Mouse (Mus musculus): ENCODE results near the gene Slc24a4. TPM values are rescaled to one million over a fixed set of nuclear protein-coding genes. Genes with fewer than 3 reads are reported as not detected.

Slc24a4 gene
- total and polyA plus RNA-seq, 3 experiments: 0.50 to 1.3 (median 0.98) TPM

DNA sequence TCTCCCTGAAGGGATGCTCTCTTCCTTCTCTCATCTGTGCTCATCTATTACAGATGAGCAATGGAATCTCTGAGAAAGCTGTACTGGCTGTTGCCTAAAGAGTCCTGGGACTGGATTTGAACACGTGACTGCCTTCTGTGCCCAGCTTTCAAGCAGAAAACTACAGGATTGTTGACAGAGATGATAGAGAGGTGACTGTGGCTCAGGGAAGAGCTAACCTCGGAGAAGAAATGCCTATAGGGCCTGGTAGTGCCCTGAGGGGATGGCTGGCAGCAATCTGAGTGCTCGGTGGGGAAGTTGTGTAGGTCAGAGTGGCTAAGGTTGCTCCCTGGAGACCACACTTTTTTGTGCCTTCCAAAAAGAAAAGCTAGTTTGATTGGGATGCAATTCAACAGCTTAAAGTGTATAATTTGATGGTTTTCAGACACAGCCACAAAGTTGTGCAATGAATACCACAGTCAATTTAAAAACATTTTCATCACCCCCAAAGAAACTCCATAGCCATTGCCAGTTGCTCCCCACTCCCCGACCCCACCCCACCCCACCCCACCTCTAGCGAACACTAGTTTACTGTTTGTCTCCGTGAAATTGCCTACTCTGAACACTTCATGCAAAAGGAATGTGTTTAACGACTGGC lies 152.5 kb downstream of the Slc24a4 start:
- whole genome bisulfite sequencing: 70% methylated on average over 7 of the region's 7 CpGs
- Histone ChIP-seq H3K4me1 (ENCODE audit: control insufficient read depth, insufficient read depth, low read length) (peaks cover 3% of the 10 kb centered on the region; the same call in 1 of the 2 replicates), H3K27ac (no peak overlapping the region), H3K27me3 (ENCODE audit: control insufficient read depth, insufficient read depth, low read length) (no peaks in the 10 kb centered on the region), H3K36me3 (ENCODE audit: control insufficient read depth, insufficient read depth, low read length) (no peaks in the 10 kb centered on the region), H3K9ac (ENCODE audit: low read depth, low read length) (no peak overlapping the region), H3K4me3 (no peak overlapping the region), H3K79me2 (replicated peaks; ENCODE audit: control insufficient read depth, insufficient read depth, low read length) (no peaks in the 10 kb centered on the region)
- no peak for TF ChIP-seq POLR2A (IDR thresholded peaks at IDR 0.05; ENCODE audit: insufficient read depth, low read depth, low read length)
- no peak for DNase-seq
- intact Hi-C loops (cut with DNase I): loop anchor here (2.0 kb wide), 1 partner anchor 16 kb away; no protein-coding TSS in a partner anchor

DNA sequence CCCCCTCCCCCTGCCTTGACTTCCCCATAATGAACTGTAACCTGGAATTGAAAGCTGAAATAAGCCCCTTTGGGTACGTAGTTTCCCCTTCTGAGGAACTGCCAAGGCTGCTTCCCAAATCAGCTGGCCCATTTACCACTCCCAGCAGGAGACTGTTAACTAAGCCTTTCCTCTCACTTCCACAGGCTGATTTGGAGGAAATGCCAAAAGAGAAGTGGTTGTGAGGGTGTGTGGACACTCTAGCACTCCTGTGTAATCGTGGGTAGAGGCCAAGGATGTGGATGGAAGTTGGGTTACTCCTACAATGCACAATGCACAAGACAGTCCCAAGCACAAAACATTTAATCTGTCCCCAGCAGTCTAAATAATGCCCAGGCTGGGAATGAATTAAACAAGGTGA lies 153.6 kb downstream of the Slc24a4 start:
- peak overlapping the region; percentile 96 for H3K27ac ChIP-seq
- no peak overlapping the region for H3K9ac ChIP-seq (ENCODE audit: low read depth, low read length)
- 51% methylated on average over 2 of the region's 2 CpGs for WGBS

DNA sequence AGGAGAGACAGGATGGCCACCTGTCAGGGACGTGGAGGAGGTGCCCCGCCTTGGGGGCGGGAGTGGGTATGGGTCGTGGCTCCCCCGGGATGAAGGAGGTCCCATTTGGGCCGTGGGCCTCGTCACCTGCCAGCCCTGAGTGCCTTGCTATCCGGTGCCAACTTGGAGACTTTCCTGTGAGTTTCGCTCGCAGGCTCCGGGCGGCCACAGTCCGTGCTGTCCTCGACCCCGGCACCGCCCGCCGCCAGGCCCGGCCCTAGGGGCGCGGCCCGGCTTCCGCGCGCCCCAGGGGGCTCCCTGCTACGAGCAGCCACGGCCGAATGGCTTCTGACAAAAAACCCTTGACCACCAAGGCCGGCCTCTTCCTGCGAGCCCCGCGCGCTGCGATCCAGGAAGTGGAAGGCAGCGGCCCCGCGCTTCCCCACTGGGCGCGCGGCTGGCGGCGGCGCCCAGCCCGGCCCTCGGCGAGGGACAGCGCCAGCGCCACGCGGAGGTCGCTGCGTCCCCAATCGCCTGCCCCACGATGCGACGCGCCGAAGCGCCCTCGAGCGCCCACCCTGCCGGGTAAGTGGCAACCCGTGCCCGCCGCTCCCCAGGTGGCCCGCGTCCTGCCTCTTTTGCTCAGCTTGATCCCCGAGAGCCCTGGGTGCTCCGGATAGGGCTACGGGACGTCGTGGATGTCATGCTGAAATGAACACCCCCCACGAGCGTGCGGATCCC lies 154.4 kb downstream of the Slc24a4 start, which contains the start of gene Rin3:
Gene Rin3, plus strand, starts transcription at position 286 of the 720 bp plus-strand sequence.
- peaks cover 2% of the 10 kb centered on the region for H3K36me3 ChIP-seq (ENCODE audit: control insufficient read depth, insufficient read depth, low read length)
- WGBS: 2% methylated on average over 75 of the region's 75 CpGs
- H3K9ac ChIP-seq (ENCODE audit: low read depth, low read length): peak within 1 kb of the TSS; percentile 95
- DNase-seq: peak; percentile 84 to 87
- H3K4me3 ChIP-seq: peak within 1 kb of the TSS; percentile 69
- H3K79me2 ChIP-seq (replicated peaks; ENCODE audit: control insufficient read depth, insufficient read depth, low read length): no peaks in the 10 kb centered on the region
- H3K27ac ChIP-seq: peak within 1 kb of the TSS; percentile 96
- H3K4me1 ChIP-seq (ENCODE audit: control insufficient read depth, insufficient read depth, low read length): peaks cover 10% of the 10 kb centered on the region
- TF ChIP-seq CTCF (IDR thresholded peaks at IDR 0.05) (peak; percentile 49), EP300 (IDR thresholded peaks at IDR 0.05; ENCODE audit: insufficient read depth, low read depth, low read length) (no peak)
- H3K27me3 ChIP-seq (ENCODE audit: control insufficient read depth, insufficient read depth, low read length): no peaks in the 10 kb centered on the region
- intact Hi-C loops (cut with DNase I): loop anchor here (2.0 kb wide), 1 partner anchor 26 kb away; no protein-coding TSS in a partner anchor

More for the DNA sequence above, 153.6 kb downstream of the Slc24a4 start:
- Histone ChIP-seq H3K36me3 (ENCODE audit: control insufficient read depth, insufficient read depth, low read length) (peaks cover 2% of the 10 kb centered on the region; the same call in 1 of the 2 replicates), H3K27me3 (ENCODE audit: control insufficient read depth, insufficient read depth, low read length) (no peaks in the 10 kb centered on the region), H3K4me3 (peak overlapping the region; percentile 69; the same call in 1 of the 2 replicates), H3K79me2 (replicated peaks; ENCODE audit: control insufficient read depth, insufficient read depth, low read length) (no peaks in the 10 kb centered on the region), H3K4me1 (ENCODE audit: control insufficient read depth, insufficient read depth, low read length) (peaks cover 10% of the 10 kb centered on the region)
- no peak for DNase-seq
- TF ChIP-seq CTCF (IDR thresholded peaks at IDR 0.05): no peak
- TF ChIP-seq EP300 (IDR thresholded peaks at IDR 0.05; ENCODE audit: insufficient read depth, low read depth, low read length): no peak
- no peak for TF ChIP-seq POLR2A (IDR thresholded peaks at IDR 0.05; ENCODE audit: insufficient read depth, low read depth, low read length)
- intact Hi-C loops (cut with DNase I): loop anchor here (2.0 kb wide), 1 partner anchor 25 kb away; no protein-coding TSS in a partner anchor

DNA sequence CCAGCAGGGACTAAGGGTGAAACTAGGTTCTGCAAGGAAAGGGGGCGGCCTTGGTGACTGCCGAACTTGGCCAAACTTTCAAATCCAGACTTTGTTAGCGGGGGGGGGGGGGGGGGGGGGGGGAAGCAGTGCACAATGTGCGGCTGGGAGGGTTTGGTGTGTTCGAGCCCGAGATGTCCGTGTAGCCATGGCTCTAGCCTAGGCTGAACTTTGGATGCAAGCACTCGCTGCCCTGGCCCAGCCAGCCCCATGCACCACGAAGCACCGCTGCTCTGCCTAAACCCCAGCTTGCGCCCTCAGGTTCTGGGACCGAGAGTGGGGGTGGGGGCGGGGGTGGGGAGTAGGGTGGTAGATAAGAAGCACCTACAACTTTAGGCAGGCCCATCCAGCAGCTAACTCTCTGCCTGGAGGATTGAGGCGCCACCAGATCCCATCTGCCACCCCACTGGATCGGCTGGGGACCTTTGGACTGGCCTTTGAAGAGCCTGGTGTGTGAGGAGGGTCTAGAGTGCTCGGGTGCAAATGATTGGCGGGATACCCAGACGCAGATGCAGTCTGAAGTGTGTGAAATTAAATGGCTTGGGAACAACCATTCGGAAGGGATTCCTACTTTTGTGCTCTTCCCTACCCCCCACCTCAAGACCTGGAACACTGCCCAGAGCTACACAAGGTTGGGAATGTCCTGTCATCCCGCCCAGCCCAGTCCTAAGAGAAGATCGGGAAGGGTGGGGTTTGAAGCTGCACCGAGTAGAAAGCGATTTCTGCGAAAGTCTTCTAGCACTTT lies 155.1 kb downstream of the Slc24a4 start:
- H3K27ac ChIP-seq: peak overlapping the region; percentile 96
- intact Hi-C loops (cut with DNase I): loop anchor here (1.0 to 2.0 kb wide), 2 partner anchors 27 to 36 kb away; no protein-coding TSS in a partner anchor
- peaks cover 2% of the 10 kb centered on the region for H3K36me3 ChIP-seq (ENCODE audit: control insufficient read depth, insufficient read depth, low read length)
- peak overlapping the region; percentile 95 for H3K9ac ChIP-seq (ENCODE audit: low read depth, low read length)
- H3K4me3 ChIP-seq: peak overlapping the region; percentile 69
- DNase-seq: peak; percentile 79 to 82
- H3K27me3 ChIP-seq (ENCODE audit: control insufficient read depth, insufficient read depth, low read length): no peaks in the 10 kb centered on the region
- TF ChIP-seq EP300 (IDR thresholded peaks at IDR 0.05; ENCODE audit: insufficient read depth, low read depth, low read length): peak; percentile 56; the same call in 1 of the 2 replicates
- TF ChIP-seq CTCF (IDR thresholded peaks at IDR 0.05): no peak
- peak; percentile 56; the same call in 1 of the 2 replicates for TF ChIP-seq POLR2A (IDR thresholded peaks at IDR 0.05; ENCODE audit: insufficient read depth, low read depth, low read length)
- H3K4me1 ChIP-seq (ENCODE audit: control insufficient read depth, insufficient read depth, low read length): peaks cover 12% of the 10 kb centered on the region
- no peaks in the 10 kb centered on the region for H3K79me2 ChIP-seq (replicated peaks; ENCODE audit: control insufficient read depth, insufficient read depth, low read length)
- WGBS: 2% methylated on average over 24 of the region's 24 CpGs

DNA sequence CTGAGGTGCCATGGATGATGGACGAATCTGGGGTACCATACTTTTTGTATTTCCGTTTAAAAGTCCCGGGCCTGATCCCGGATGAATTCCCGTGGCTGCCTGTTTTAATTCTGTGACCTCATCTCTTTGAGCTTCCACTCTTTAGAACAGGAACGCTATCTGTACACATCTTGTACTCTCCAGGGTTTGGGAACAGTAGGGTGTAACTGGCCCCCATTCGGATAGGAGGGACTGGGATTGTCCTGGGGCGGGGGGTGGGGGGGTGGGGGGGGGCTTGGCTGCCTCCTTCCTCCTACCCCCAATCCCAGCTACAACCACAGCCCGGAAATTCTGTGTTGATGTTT lies 155.7 kb downstream of the Slc24a4 start:
- Histone ChIP-seq H3K36me3 (ENCODE audit: control insufficient read depth, insufficient read depth, low read length) (peaks cover 2% of the 10 kb centered on the region), H3K9ac (ENCODE audit: low read depth, low read length) (0 out of 2 replicates have a peak overlapping the region, but pooled peaks have one; percentile 53), H3K27ac (peak overlapping the region; percentile 96), H3K4me3 (peak overlapping the region; percentile 69), H3K79me2 (replicated peaks; ENCODE audit: control insufficient read depth, insufficient read depth, low read length) (no peaks in the 10 kb centered on the region), H3K4me1 (ENCODE audit: control insufficient read depth, insufficient read depth, low read length) (peaks cover 12% of the 10 kb centered on the region), H3K27me3 (ENCODE audit: control insufficient read depth, insufficient read depth, low read length) (no peaks in the 10 kb centered on the region)
- TF ChIP-seq CTCF (IDR thresholded peaks at IDR 0.05): no peak
- TF ChIP-seq POLR2A (IDR thresholded peaks at IDR 0.05; ENCODE audit: insufficient read depth, low read depth, low read length): no peak
- no peak for TF ChIP-seq EP300 (IDR thresholded peaks at IDR 0.05; ENCODE audit: insufficient read depth, low read depth, low read length)
- no peak for DNase-seq
- intact Hi-C loops (cut with DNase I): loop anchor here (1.0 kb wide), 1 partner anchor 35 kb away; no protein-coding TSS in a partner anchor
- WGBS: 5% methylated on average over 9 of the region's 9 CpGs
